Mouse (Mus musculus) CH12.LX (cell line): Measurements from ENCODE around the gene Daxx. TPM values are rescaled to one million over a fixed set of nuclear protein-coding genes. Genes with fewer than 3 reads are reported as not detected.
"Not testable (repeated sequence)": the region's sequence is repeated elsewhere in the genome, so short reads cannot be mapped to it uniquely, and the experiment has no call there.

ENCODE experiments used
- DNase-seq: peaks from one replicate; pipeline ENCODE4 v3.0.0-alpha.2; 2013; ENCODE audit errors: extremely low read depth
- H3K27ac ChIP-seq: 2 replicates; pipeline ENCODE4 v1.5.1; 2012; ENCODE audit warnings: low read depth, mild to moderate bottlenecking, control low read depth, moderate library complexity; ENCODE audit not compliant: insufficient read depth
- H3K27me3 ChIP-seq: replicated peaks from 2 replicates; pipeline ENCODE3; 2012; ENCODE audit warnings: inconsistent platforms
- H3K36me3 ChIP-seq, 2 experiments: replicated peaks in 1 of 2; 2 replicates each; pipeline versions ENCODE3 to v1.6.1; 2012; ENCODE audit warnings: inconsistent platforms in 1 of 2, low read length in 1 of 2, mild to moderate bottlenecking in 1 of 2, mixed read lengths in 1 of 2, moderate library complexity in 1 of 2; ENCODE audit not compliant: control insufficient read depth in 1 of 2, insufficient read depth in 1 of 2
- H3K4me1 ChIP-seq, 2 experiments: 2 replicates each; pipeline ENCODE4 v1.6.1; 2012; ENCODE audit warnings: inconsistent platforms in 1 of 2, moderate library complexity in 1 of 2; ENCODE audit not compliant: insufficient read depth in 2 of 2, control insufficient read depth in 1 of 2
- H3K4me2 ChIP-seq: 2 replicates; pipeline ENCODE4 v1.6.1; 2012; ENCODE audit warnings: low read depth, mild to moderate bottlenecking, control low read depth; ENCODE audit not compliant: poor library complexity, insufficient read depth, severe bottlenecking
- H3K4me3 ChIP-seq, 3 experiments: fragments of 150-350 bp in 1 of 3; sonication (generic) in 1 of 3; replicated peaks in 1 of 3; 2 replicates each; pipeline versions ENCODE3 to v1.5.1; 2011 to 2012; ENCODE audit warnings: low read depth in 2 of 3, low read length in 2 of 3, mild to moderate bottlenecking in 2 of 3, moderate library complexity in 2 of 3, control low read depth in 1 of 3, improper control_type of control experiment in 1 of 3, inconsistent platforms in 1 of 3, mixed read lengths in 1 of 3; ENCODE audit not compliant: poor library complexity in 1 of 3
- H3K79me2 ChIP-seq: replicated peaks from 2 replicates; pipeline ENCODE4 v1.6.1; 2012; ENCODE audit warnings: mild to moderate bottlenecking, moderate library complexity; ENCODE audit not compliant: control insufficient read depth, poor library complexity, insufficient read depth, severe bottlenecking; ENCODE audit errors: extremely low read depth
- H3K9ac ChIP-seq: 2 replicates; pipeline ENCODE4 v1.6.1; 2012; ENCODE audit warnings: low read depth, mild to moderate bottlenecking, control low read depth, moderate library complexity; ENCODE audit not compliant: insufficient read depth
- H3K9me3 ChIP-seq: replicated peaks from 2 replicates; pipeline ENCODE3; 2012; ENCODE audit warnings: low read length, inconsistent platforms, mixed read lengths
- MXI1 ChIP-seq: IDR thresholded peaks from 2 replicates; pipeline ENCODE4 v1.6.1; 2011; ENCODE audit warnings: mild to moderate bottlenecking, low read depth, low read length, improper control_type of control experiment
- POLR2A ChIP-seq: IDR thresholded peaks from 2 replicates; pipeline ENCODE4 v1.6.1; 2011; ENCODE audit warnings: low read depth, mild to moderate bottlenecking, improper control_type of control experiment, low read length
- SIN3A ChIP-seq: IDR thresholded peaks from 2 replicates; pipeline ENCODE4 v1.6.1; 2012; ENCODE audit warnings: low read length, improper control_type of control experiment, inconsistent platforms
- TCF12 ChIP-seq: IDR thresholded peaks from 2 replicates; pipeline ENCODE4 v1.6.1; 2014; ENCODE audit warnings: low read depth, mild to moderate bottlenecking, inconsistent platforms, low read length, improper control_type of control experiment
- UBTF ChIP-seq: IDR thresholded peaks from 2 replicates; pipeline ENCODE4 v1.6.1; 2012; ENCODE audit warnings: low read depth, mild to moderate bottlenecking, inconsistent platforms, low read length, improper control_type of control experiment, moderate library complexity
- ZNF384 ChIP-seq: IDR thresholded peaks from 2 replicates; pipeline ENCODE4 v1.6.1; 2012; ENCODE audit warnings: low read depth, low read length, improper control_type of control experiment, inconsistent platforms
- dilution Hi-C: fragments of 300-500 bp; cut with MboI; formaldehyde crosslinking; loops from 2 replicates; pipeline ENCODE4 v1.14.3; 2020; ENCODE audit warnings: low sequenced_read_pairs; ENCODE audit not compliant: extremely low pct_unique_long_range_greater_than_20kb, extremely low pct_ligation_motif_present
- in situ Hi-C: fragments of 300-500 bp; cut with MboI; formaldehyde crosslinking; loops from 3 replicates; pipeline ENCODE4 v1.14.3; 2019; ENCODE audit warnings: low sequenced_read_pairs, low pct_ligation_motif_present, low pct_unique_long_range_greater_than_20kb, mixed read lengths
- polyA plus RNA-seq: library from polyadenylated mRNA; unstranded; fragments of >175 nt; gene quantifications from 2 replicates; pipeline ENCODE4 v1.2.1, GENCODE M21; 2012; ENCODE audit warnings: low read depth; ENCODE audit not compliant: insufficient read length
- total RNA-seq, 2 experiments: library from RNA; depleted of rRNA; stranded (reverse); fragments of 300-350 nt in 1 of 2; fragments of >200 nt in 1 of 2; gene quantifications; 2 replicates each; pipeline ENCODE4 v1.2.3; 2012 to 2014

Gene Daxx
- total and polyA plus RNA-seq, 3 experiments, result 32.3 to 53.0 (median 33.8) TPM

DNA sequence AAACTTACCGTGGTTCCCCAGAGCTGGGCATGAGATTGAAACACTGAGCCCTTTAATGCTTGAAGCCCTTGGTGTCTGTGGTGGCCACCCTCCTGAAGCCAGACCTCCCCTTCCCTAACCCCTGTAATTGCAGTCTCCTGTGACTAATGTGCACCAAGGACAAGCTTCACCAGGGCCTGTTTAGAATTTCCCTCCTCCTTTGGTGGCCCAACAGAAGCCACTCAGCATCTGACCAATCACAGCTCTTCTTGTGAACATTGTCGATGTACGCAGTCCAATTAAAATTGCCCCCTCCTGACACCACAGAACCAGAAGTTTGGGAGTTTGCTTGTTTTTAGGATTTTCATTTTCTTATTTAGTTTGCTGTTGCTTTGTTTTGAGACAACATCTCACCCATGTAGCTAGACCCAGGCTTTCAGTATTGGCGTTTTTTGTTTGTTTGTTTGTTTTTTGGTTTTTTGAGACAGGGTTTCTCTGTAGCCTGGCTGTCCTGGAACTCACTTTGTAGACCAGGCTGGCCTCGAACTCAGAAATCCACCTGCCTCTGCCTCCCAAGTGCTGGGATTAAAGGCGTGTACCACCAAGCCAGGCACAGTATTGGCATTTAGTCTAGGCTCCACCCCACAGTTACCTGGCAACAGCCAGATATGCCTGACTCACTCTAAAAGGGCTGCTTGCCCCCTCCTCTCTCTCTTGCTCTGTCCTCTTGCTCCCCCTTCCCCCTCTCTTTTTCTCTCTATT is 5.1 kb upstream of the Daxx start:
- H3K9ac ChIP-seq, H3K27ac ChIP-seq, H3K4me2 ChIP-seq, dilution Hi-C loops, H3K4me3 ChIP-seq: not testable (repeated sequence)
- H3K4me1 ChIP-seq, result peaks cover 0 to 17% of the 10 kb centered on the region in 2 experiments; a peak in 2 of 4 replicates
- 0 out of 2 replicates have a peak, but pooled peaks have one; percentile 31 for TF ChIP-seq POLR2A
- TF ChIP-seq, all 38 proteins: peak for 1; not testable (repeated sequence) for 37
- in situ Hi-C loops, H3K27me3 ChIP-seq, H3K79me2 ChIP-seq, H3K9me3 ChIP-seq, H3K36me3 ChIP-seq: not testable (repeated sequence)
- DNase-seq, result peak; percentile 40

DNA sequence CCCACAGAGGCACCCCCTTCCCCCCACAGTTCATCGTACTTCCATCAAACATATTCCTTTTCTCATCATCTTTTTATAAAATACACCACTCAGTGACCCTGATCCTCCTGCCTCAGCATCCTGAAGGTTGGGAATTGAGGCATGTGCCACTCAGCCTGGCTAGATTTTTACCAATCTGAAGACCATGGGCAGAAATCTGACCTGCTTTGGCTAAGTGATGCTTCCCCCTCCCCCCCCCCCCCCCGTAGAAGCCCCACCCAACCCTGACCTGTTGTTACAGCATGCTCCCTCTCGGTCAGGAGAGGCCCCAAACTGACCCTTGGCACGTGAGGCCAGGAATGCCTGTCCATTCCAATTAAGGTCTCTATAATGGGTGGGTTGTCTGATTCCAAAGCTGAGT is 4.4 kb upstream of the Daxx start, which contains the start of gene Platr17:
TSS of gene Platr17 (plus strand) at position 301 of the 400 bp plus-strand sequence.
- H3K27me3 ChIP-seq, H3K9ac ChIP-seq, H3K4me2 ChIP-seq, DNase-seq, H3K9me3 ChIP-seq, H3K27ac ChIP-seq, in situ Hi-C loops, H3K36me3 ChIP-seq, dilution Hi-C loops, H3K79me2 ChIP-seq, H3K4me3 ChIP-seq: not testable (repeated sequence)
- peaks cover 0 to 17% of the 10 kb centered on the region in 2 experiments; a peak in 2 of 4 replicates for H3K4me1 ChIP-seq

DNA sequence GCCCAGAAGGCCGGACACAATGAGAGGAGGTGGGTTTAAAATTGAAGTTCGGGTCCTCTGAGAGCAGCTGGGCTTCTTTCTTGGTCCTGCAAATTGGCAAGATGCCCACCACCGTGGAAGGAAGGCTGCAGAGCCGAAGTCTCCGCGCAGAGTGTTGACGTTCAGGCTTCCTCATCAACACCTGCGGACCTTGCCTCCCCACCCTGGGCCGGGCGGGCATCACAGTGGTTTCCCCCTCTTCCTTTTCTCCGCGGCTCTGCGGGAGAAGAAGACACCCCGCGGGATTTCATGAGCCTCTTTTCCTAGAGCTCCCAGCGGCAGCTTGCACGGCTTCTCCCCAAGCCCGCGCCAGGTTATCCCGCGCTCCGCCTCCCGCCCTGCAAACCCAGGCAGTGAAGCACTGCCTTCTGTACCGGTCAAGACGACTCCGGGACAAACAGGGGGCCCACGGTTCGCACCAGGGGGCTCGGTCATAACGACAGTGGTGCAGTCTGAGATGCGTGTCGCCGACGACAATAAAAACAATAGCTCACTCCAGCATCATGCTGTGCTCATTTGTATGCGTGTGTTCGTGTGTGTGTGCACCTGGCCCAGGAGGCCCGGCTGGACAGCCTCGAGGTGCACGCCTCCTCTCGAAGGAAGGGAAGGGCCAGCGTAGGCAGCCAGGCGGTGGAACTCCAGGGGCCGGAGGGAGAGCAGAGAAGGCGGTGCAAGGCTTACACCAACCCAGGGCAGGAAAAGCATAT is 710 bp upstream of the Daxx start:
- TF ChIP-seq TCF12 (0 out of 2 replicates have a peak, but pooled peaks have one; percentile 2), MXI1 (peak; percentile 46; the same call in 1 of the 2 replicates), UBTF (0 out of 2 replicates have a peak, but pooled peaks have one; percentile 80), SIN3A (peak; percentile 72), ZNF384 (no peak), POLR2A (no peak)
- TF ChIP-seq, all 38 proteins: peak for 4
- Histone ChIP-seq H3K9ac (peak overlapping the region; percentile 50), H3K27ac (peak overlapping the region; percentile 53), H3K9me3 (no peaks in the 10 kb centered on the region), H3K79me2 (peaks cover 8% of the 10 kb centered on the region; the same call in 1 of the 2 replicates), H3K4me1 (peaks cover 0 to 25% of the 10 kb centered on the region in 2 experiments; a peak in 2 of 4 replicates), H3K27me3 (no peaks in the 10 kb centered on the region), H3K4me2 (peak overlapping the region; percentile 67), H3K4me3 (peak overlapping the region; percentile 59 to 90 (median 72)), H3K36me3 (peaks cover 23 to 24% of the 10 kb centered on the region in 2 experiments)
- DNase-seq, result no peak
- in situ Hi-C loops, result no loop called here
- dilution Hi-C loops, result no loop called here
